ENCODE assay signal across 12 mouse cellular contexts in the genomic region with DNA sequence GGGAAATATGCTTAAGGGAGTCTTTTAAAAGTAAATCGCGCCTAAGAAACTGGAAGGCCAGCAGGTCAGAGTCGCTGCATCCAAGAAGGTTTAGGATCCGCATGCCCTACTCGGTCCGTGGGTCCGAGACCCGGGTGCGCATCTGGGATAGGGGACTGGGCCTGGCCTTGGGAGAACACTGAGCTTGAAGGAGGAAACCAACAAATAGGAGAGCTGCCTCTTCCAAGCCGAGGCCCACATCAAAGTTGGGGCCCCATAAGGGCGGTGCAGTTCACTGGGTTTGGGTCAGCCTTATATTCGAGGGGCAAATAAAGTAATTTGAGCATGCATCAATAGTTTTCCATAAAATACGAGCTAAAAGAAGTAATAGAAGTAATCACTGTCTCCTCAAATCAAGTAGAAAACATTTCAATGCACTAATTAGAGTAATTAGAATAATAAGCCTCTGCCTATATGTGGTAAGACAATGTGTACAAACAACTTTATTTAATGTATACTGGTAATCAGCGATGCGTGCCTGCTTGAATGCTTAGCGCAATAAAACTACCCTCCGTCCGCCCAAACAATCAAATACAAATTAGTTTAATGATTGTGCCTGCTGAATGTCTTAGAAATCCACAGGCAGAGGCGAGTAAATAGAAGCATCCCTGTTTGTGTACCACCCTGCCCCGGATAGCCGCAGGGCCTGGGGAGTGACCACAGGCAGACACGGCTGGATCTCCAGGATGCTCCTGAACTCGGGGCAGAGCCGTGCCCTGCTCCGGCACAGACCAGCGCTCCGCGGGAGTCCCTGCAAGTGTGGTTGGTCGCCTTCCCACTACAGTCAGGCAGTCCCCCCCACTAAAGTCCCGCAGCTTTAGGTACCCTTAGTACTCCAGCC. TPM values are rescaled to one million over a fixed set of nuclear protein-coding genes. Genes with fewer than 3 reads are reported as not detected.
DNase-seq lines count a peak whose midpoint lies in the region; ATAC-seq and TF ChIP-seq lines count a peak whose summit lies in the region.
"Had no signal": no experiment of that assay in that cellular context is flagged by ENCODE, and none has a peak within 500 bp of the region (broad histone marks: within the 10 kb centered on the region; RNA-seq: fewer than 3 reads in every experiment).

No protein-coding gene starts in this region.

- H3K4me1 ChIP-seq in kidney, embryonic 14.5 days (ENCODE audit: control insufficient read depth, insufficient read depth, low read length): no peaks in the 10 kb centered on the region
- H3K4me1 ChIP-seq in forebrain, embryonic 11.5 days (replicated peaks; ENCODE audit: control insufficient read depth, insufficient read depth, low read length): peaks cover 16% of the 10 kb centered on the region
- 0 out of 2 replicates have a peak, but pooled peaks cover 15% of the 10 kb centered on the region for H3K4me1 ChIP-seq in limb, embryonic 12.5 days (replicated peaks)
- peaks cover 10% of the 10 kb centered on the region for H3K4me1 ChIP-seq in olfactory bulb, adult 2 months (ENCODE audit: control insufficient read depth, insufficient read depth, low read length)

- no peaks in the 10 kb centered on the region for H3K9me3 ChIP-seq in kidney, embryonic 14.5 days (ENCODE audit: control insufficient read depth, low read length)
- H3K9me3 ChIP-seq in forebrain, embryonic 11.5 days (ENCODE audit: control insufficient read depth, low read length): no peaks in the 10 kb centered on the region
- no peaks in the 10 kb centered on the region for H3K9me3 ChIP-seq in limb, embryonic 12.5 days

- no peak overlapping the region for H3K27ac ChIP-seq in kidney, embryonic 14.5 days (ENCODE audit: low read depth, low read length)
- H3K27ac ChIP-seq in forebrain, embryonic 11.5 days (ENCODE audit: low read depth, low read length): peak overlapping the region; percentile 72
- H3K27ac ChIP-seq in limb, embryonic 12.5 days: no peak overlapping the region
- 0 out of 2 replicates have a peak overlapping the region, but pooled peaks have one; percentile 12 for H3K27ac ChIP-seq in olfactory bulb, adult 2 months (ENCODE audit: insufficient read depth, low read depth, low read length)

- WGBS in kidney, embryonic 14.5 days: 3% methylated on average over 30 of the region's 30 CpGs
- under 1% methylated on average over 30 of the region's 30 CpGs for WGBS in forebrain, embryonic 11.5 days
- under 1% methylated on average over 30 of the region's 30 CpGs for WGBS in limb, embryonic 12.5 days
- 33% methylated on average over 30 of the region's 30 CpGs for WGBS in olfactory bulb, adult 2 months

- no peaks in the 10 kb centered on the region for H3K36me3 ChIP-seq in kidney, embryonic 14.5 days (ENCODE audit: control insufficient read depth, insufficient read depth, low read length)
- H3K36me3 ChIP-seq in forebrain, embryonic 11.5 days (ENCODE audit: control insufficient read depth, insufficient read depth, low read length): no peaks in the 10 kb centered on the region
- H3K36me3 ChIP-seq in limb, embryonic 12.5 days: no peaks in the 10 kb centered on the region

- H3K27me3 ChIP-seq in kidney, embryonic 14.5 days (ENCODE audit: control insufficient read depth, insufficient read depth, low read length): peaks cover 79% of the 10 kb centered on the region
- H3K27me3 ChIP-seq in forebrain, embryonic 11.5 days (ENCODE audit: control insufficient read depth, insufficient read depth, low read length): peaks cover 16% of the 10 kb centered on the region
- H3K27me3 ChIP-seq in limb, embryonic 12.5 days: peaks cover 79% of the 10 kb centered on the region

- TF ChIP-seq CTCF in olfactory bulb, adult 2 months (IDR thresholded peaks at IDR 0.05; ENCODE audit: insufficient read depth, low read depth, low read length): no peak

- ATAC-seq in kidney, embryonic 14.5 days (ENCODE audit: low FRiP score, low TSS enrichment): peak; percentile 24; the same call in 1 of the 2 replicates
- peak; percentile 63 for ATAC-seq in forebrain, embryonic 11.5 days (replicated peaks; ENCODE audit: low FRiP score)
- ATAC-seq in limb, embryonic 12.5 days (ENCODE audit: insufficient number of reproducible peaks, insufficient read depth, low FRiP score, low TSS enrichment, low read depth): peak; percentile 21

- no peak overlapping the region for H3K9ac ChIP-seq in kidney, embryonic 14.5 days (ENCODE audit: low read depth, low read length)
- peak overlapping the region; percentile 58 for H3K9ac ChIP-seq in forebrain, embryonic 11.5 days (ENCODE audit: low read length)
- H3K9ac ChIP-seq in limb, embryonic 12.5 days (replicated peaks): no peak overlapping the region

- no peak overlapping the region for H3K4me2 ChIP-seq in kidney, embryonic 14.5 days (replicated peaks; ENCODE audit: low read depth, low read length)
- H3K4me2 ChIP-seq in forebrain, embryonic 11.5 days (ENCODE audit: low read depth, low read length, severe bottlenecking): peak overlapping the region; percentile 71
- peak overlapping the region; percentile 32 for H3K4me2 ChIP-seq in limb, embryonic 12.5 days

- no peak overlapping the region for H3K4me3 ChIP-seq in kidney, embryonic 14.5 days (ENCODE audit: low read length)
- H3K4me3 ChIP-seq in forebrain, embryonic 11.5 days (ENCODE audit: low read depth, low read length): peak overlapping the region; percentile 21
- 0 out of 2 replicates have a peak overlapping the region, but pooled peaks have one; percentile 9 for H3K4me3 ChIP-seq in limb, embryonic 12.5 days (replicated peaks)
- peak overlapping the region; percentile 14; the same call in 1 of the 2 replicates for H3K4me3 ChIP-seq in olfactory bulb, adult 2 months (ENCODE audit: insufficient read depth, low read depth, low read length)

- no peak for TF ChIP-seq POLR2A in olfactory bulb, adult 2 months (IDR thresholded peaks at IDR 0.05; ENCODE audit: insufficient read depth, low read depth, low read length)

- DNase-seq in kidney, adult 9 months: no peak
- peak; percentile 81 for DNase-seq in forebrain, embryonic 11.5 days (ENCODE audit: low spot score)
- DNase-seq in left cerebral cortex, adult 9 months (ENCODE audit: low spot score in 2 of 2): no peak
- DNase-seq in lung, postnatal 36 days: no peak
- DNase-seq in adipocyte (ENCODE audit: low spot score): no peak
- DNase-seq: cerebellum, adult 11-12 months; layer of hippocampus, adult 9-11 months had no signal

RNA-seq across cellular contexts. Expression of gene Pou3f2, which starts 9.4 kb away (rescaled TPM):
- not detected in 2 replicates for polyA plus RNA-seq in kidney, embryonic 14.5 days (2014; fragmentation: Nextera tagmentation; extraction: Ambion mirVana)
- polyA plus RNA-seq in forebrain, embryonic 11.5 days (2014; fragmentation: Nextera tagmentation; extraction: Ambion mirVana): 26.6 and 31.8 TPM in 2 replicates
- polyA plus RNA-seq in limb, embryonic 12.5 days (2016; fragmentation: Nextera tagmentation; extraction: Ambion mirVana): 0.33 and 0.36 TPM in 2 replicates
- polyA plus RNA-seq in olfactory bulb, adult 2 months (2012; ENCODE audit: insufficient read depth, insufficient read length, low replicate concordance, missing spikeins): not detected in 2 replicates
- polyA plus RNA-seq: heart, postnatal 0 days; liver, embryonic 16.5 days had no signal

Comparison
In these comparisons a context has a peak if more than half of its experiments do, and no peak if none do; other contexts are left out.
1. H3K27ac ChIP-seq: peak in forebrain, embryonic 11.5 days (single experiment) and olfactory bulb, adult 2 months (single experiment); none in kidney, embryonic 14.5 days (single experiment) and limb, embryonic 12.5 days (single experiment).
2. RNA of gene Pou3f2, which starts 9.4 kb away (polyA plus RNA-seq): 26.6 to 31.8 TPM in forebrain, embryonic 11.5 days; 0.33 to 0.36 TPM in limb, embryonic 12.5 days, not detected in kidney, embryonic 14.5 days and not detected in olfactory bulb, adult 2 months; every median in the first group is over 10 times any median in the second.
3. Peak in every context shown above with its lines, with median percentiles within 50 percentile points of each other: ATAC-seq.